Mouse (Mus musculus) spleen, postnatal 14 days (tissue): ENCODE measurements at regions not wholly inside any gene's neighbourhood (a gene's known extent, or its start where the extent isn't known, plus 50 kb on each side); places are given as distances from the start of the nearest gene placed in this dataset.
"Not testable (repeated sequence)": the region's sequence is repeated elsewhere in the genome, so short reads cannot be mapped to it uniquely, and the experiment has no call there.

ENCODE experiments used
- DNase-seq, 2 experiments: peaks; one replicate each; pipeline ENCODE4 v3.0.0; 2021 to 2022; ENCODE audit warnings: low spot score in 2 of 2

GRCm38 (mm10) chr10:108111398-108111797 is 50.6 kb upstream of the Ppp1r12a start:
- DNase-seq, result no peak

DNA sequence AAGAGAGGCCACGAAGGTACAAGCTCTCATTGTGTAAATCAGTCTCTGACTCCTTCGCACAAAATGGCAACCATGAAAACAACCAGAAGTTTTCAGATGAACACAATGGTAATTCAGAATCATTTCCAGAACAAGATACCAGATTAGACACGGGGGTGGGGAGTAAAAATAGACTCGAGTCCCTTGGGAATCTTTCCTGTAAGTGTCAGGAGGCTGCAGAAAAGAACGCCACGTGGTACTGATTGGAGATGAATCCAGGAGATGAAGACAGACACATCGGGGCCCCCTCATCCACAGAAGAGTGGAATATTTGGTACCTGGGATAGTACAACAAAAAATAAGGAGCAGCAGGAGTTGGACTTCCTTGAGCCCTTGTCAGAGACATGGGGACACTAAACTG is 51.1 kb upstream of the Ppp1r12a start:
- no peak for DNase-seq

DNA sequence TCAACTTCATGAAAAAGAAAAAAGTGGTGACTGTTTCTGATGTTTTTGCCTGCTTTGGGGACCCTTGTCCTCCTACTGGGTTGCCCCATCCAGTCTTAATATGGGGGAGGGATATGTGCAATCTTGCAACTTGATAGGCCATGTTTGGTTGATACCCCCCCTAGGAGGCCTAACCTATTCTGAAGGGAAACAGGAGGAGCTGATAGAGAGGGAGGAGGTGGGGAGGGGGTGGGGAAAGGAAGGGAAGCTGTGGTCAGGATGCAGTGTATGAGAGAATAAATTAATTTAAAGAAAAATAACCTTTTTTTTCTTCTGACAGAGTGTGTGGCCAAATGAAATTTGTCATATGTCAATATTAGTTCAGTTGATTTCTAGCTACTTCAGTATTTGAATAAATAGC is 51.8 kb upstream of the Ppp1r12a start:
- no peak for DNase-seq

GRCm38 (mm10) chr10:108108500-108108899 is 53.5 kb upstream of the Ppp1r12a start:
- not testable (repeated sequence) for DNase-seq

GRCm38 (mm10) chr10:108101521-108101920 is 60.5 kb upstream of the Ppp1r12a start:
- no peak for DNase-seq

- DNase-seq, result no peak
Measured at GRCm38 (mm10) chr10:108093043-108093442, 69.0 kb upstream of the Ppp1r12a start.

- no peak for DNase-seq
Measured at GRCm38 (mm10) chr10:108089375-108089981, 72.5 kb upstream of the Ppp1r12a start.

- no peak for DNase-seq
Measured at GRCm38 (mm10) chr10:108088883-108089282, 73.1 kb upstream of the Ppp1r12a start.

DNA sequence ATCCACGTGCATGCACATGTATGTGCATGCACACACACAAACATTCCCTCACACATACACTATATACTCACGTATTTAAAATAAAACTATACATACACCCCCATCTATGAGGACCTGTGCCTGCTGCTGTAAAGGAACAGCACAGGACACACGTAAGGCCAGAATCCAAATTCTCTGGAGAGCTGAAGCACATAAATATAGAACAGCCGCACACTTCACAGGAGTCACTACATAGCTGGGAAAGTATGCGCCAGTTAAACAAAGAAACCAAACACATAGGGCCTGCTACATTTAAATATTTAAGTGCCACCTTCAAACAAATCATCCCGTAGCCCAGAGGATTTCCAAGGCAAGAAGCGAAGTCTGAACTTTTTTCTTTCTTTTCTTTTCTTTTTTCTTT is 73.8 kb upstream of the Ppp1r12a start:
- no peak for DNase-seq

GRCm38 (mm10) chr10:108083220-108083619 is 78.8 kb upstream of the Ppp1r12a start:
- no peak for DNase-seq

DNA sequence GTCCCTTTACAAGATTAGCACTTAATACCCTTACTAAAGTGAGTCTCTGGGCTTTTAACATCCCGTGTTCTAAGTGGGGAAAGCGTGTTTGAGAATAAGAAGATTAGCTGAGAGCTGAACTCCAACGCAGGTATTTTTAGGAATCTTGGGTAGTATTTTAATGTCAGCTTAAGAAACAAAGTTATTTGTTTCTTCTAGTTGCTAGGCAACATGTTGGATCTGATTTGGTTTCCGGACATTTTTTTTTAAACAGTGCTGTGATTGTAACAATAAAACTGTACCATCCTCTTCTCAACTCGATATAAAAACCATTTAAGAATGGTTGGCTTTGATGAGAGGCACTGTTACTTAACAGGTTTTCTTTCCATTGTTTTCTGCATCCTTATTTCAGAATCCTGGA is 86.8 kb upstream of the Ppp1r12a start:
- no peak for DNase-seq

DNA sequence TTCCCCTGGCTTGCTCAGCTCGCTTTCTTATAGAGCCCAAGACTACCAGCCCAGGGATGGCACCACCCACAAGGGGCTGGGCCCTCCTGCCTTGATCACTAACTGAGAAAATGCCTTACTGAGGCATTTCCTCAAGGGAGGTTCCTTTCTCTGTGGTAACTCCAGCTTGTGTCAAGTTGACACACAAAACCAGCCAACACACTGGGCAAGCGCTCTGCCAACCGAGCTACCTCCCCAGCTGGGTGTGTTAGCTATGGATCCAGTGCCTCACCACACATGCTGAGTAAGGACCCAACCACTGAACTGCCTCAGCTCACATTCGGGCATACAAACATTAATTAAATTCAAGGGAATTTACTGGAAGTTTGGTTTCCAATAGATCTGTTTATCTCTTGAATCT is 88.2 kb upstream of the Ppp1r12a start:
- no peak for DNase-seq

DNA sequence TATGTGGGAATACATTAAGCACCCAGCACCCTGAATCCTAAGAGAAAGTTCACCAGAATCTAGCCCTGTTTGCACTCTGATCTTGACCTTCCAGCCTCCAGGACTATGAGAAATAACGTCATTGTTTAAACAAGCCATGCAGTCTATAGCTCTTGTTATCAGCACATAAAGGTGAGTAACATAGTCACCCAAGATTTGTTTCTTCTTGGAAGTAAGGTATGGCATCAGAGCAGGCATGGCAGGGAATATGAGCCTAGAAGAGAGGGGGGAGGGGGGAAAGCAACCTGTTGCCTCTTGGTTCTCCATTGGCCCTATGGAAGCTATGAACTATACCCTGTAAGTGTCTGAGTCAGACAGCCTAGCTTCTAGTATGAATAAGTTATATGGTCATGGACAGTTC is 89.8 kb upstream of the Ppp1r12a start:
- DNase-seq, result no peak

GRCm38 (mm10) chr10:108071424-108071823 is 90.6 kb upstream of the Ppp1r12a start:
- no peak for DNase-seq

GRCm38 (mm10) chr10:108067723-108068122 is 94.3 kb upstream of the Ppp1r12a start:
- DNase-seq, result no peak

GRCm38 (mm10) chr10:108066241-108066640 is 95.8 kb upstream of the Ppp1r12a start:
- DNase-seq, result no peak

GRCm38 (mm10) chr10:108061813-108062435 is 100.1 kb upstream of the Ppp1r12a start:
- no peak for DNase-seq

GRCm38 (mm10) chr10:108060554-108060953 is 101.4 kb upstream of the Ppp1r12a start:
- no peak for DNase-seq

DNA sequence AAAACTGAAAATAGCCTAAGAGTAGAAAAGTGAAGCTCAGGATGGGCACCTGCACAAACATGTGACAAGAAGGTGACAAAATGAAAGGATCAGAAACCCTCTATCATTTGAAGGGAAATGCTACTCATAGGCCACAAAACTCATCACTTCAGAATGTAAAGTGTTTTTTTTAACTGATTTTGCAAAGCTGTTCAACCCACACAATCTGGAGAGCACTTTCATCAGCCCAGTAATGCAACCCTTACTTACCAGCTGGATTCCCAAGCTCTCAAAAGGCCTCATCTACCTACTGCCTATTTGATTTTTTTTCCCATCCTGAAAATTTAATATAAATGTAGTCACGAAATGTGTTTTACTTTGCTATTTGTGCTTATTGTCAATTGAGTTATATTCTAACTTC is 110.4 kb upstream of the Ppp1r12a start:
- no peak for DNase-seq

DNA sequence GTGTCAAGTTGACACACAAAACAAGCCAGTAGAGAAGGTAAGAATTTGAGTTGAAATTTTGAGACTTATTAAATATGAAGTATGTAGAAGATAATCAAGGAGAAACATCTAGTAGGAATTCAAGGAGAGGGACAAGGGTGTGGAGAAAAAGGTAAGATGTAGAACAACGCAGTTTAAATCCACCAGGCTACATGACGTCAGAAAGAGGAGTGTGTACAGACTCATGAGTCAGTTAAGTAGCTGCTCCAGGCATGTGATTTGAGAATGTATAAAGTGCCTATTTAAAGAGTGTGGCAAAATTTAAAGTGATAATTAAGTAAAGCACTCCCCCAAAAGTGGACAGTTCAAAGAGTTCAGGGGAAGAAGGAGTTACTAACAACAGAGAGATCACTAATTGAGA is 113.6 kb upstream of the Ppp1r12a start:
- DNase-seq, result no peak

DNA sequence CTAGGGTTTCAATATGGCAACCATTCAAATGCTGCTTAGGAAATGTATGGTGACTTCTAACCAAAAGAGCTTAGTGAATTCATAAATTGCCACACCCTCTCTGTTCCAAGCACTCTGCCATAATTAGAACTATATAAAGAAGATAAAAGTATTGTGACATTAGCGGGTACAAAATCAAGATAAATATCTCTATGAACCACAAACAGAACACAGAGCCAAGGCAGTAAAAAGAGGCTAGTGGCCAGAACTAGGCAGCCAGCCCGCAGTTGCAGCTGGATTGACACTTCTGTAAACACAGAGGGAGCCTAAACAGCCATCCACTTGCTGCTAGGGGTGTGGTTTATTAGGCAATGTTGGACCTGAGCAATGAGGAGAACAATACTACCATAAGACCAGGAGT is 118.5 kb upstream of the Ppp1r12a start:
- no peak for DNase-seq

DNA sequence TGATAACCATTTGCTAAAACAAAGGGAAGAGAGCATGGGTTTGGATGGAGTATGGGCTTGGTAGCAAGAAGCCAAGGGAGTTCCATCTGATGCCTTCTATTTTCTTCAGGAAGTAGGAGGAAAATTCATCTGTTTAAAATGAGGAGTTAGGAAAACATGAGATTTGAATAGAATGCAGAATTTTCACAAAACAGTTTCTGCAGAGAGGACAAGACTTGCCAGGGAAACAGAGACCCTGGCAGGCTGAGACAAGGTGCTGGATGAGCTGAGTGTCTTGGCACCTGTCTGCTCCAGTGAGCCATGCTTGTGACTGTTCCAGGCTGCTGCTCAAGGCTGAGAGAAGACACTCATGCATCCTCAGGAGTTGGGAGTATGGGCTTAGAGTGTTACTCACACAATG is 122.0 kb upstream of the Ppp1r12a start:
- no peak for DNase-seq

DNA sequence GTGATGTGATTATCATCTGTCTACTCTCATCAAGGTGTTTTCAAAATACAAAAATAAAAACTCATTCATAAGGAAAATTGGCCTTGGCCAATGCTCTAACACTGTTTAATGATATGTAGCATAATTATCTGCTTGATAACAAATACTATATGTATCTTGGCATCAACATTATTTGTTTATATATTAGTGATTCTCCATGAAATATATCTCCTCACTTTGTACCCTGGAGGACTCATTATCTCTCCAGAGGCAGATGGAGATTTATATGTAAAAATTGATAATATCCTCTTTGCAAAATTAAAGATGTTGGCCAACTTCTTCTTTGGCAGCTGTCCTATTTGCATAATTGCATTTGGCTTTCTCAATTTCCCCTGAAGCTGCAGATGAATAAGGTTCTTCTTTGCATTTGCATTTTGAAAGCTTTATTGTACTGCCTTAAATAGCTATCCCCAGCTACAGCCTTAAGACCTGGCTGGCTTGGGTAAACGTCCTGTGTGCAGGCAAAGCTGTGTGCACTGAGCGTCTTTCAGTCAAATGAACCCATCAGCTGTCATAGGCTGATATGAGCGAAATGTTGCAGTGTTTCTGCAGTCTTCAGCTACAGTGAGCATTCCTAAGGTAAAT is 124.7 kb upstream of the Otogl start:
- no peak for DNase-seq
